Mouse (Mus musculus): ENCODE data around the gene Dpp6.

- TF ChIP-seq CTCF (IDR thresholded peaks at IDR 0.05), result no peak
- TF ChIP-seq POLR2A (IDR thresholded peaks at IDR 0.05; ENCODE audit: insufficient read depth, low read depth, low read length), result no peak
These were observed 891.2 kb downstream of the Dpp6 start for GRCm38 (mm10) chr5:27708209-27708608.
